Mouse (Mus musculus): ENCODE results near the gene Palm2.

GRCm38 (mm10) chr4:57730801-57731598, 297.0 kb downstream of the Palm2 start:
- TF ChIP-seq CTCF (IDR thresholded peaks at IDR 0.05 in 2 of 3, conservative IDR thresholded peaks at IDR 0.05 in 1 of 3; ENCODE audit: control insufficient read depth in 1 of 3, insufficient read depth in 1 of 3, low read depth in 2 of 3, low read length in 3 of 3, poor library complexity in 1 of 3, severe bottlenecking in 1 of 3) (no peak), ZC3H11A (IDR thresholded peaks at IDR 0.05; ENCODE audit: low read depth, low read length) (no peak), SIN3A (IDR thresholded peaks at IDR 0.05; ENCODE audit: low read length) (no peak)

All from MEL (cell line).